Mouse (Mus musculus): ENCODE measurements around the gene Mfsd11. TPM values are rescaled to one million over a fixed set of nuclear protein-coding genes. Genes with fewer than 3 reads are reported as not detected.
"Not testable (repeated sequence)": the region's sequence is repeated elsewhere in the genome, so short reads cannot be mapped to it uniquely, and the experiment has no call there.

Gene Mfsd11
- total RNA-seq, 1 experiment from 2014 or later: 39.6 TPM

GRCm38 (mm10) chr11:116882446-116882845 lies 30.2 kb downstream of the Mfsd11 start:
- DNase-seq: no peak

GRCm38 (mm10) chr11:116884061-116884460 lies 31.8 kb downstream of the Mfsd11 start:
- DNase-seq: no peak

DNA sequence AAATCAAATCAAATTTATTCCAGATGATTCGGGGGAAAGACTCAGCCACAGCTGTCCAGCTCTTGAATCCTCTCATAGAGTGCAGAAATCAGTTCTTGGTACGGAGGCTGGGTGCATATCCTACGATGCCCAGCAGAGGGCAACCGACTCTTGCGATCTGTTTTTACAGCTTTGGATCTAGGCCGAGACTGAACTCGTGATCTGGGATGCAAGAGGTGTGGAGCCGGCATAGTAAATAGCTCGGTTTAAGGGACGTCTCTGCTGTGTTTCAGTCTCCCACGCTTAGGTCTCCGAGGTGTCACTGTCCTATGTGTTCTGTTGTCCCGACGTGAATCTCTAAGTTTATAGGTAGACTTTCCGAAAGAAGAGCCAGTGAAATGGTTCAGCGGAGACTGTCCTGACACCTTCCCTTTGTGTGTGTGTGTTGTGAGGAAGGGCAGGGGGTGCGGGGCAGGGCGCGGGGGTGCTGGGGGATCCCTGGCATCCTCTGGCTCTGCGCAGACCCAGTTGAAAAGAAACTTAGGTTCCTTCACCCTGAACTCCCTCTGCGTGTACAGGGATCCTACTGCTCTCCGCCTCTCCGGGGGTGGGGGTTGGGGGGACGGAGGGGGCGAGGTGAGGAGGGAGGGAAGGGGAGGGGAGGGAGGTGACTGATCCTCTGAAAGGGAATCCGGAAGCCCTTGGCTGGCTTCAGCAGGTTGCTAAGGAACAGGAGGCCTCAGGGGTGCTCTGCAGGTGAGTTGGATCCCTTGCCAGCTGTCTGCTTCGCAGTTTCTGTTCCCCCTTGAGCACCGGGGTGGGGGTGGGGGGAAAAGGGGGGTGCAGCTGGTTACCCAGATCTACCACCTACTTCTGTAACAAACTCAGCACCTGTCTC lies 33.3 kb downstream of the Mfsd11 start:
- peak; percentile 70 for DNase-seq

- no peak for DNase-seq
These were observed 34.9 kb downstream of the Mfsd11 start for GRCm38 (mm10) chr11:116887136-116887535.

DNA sequence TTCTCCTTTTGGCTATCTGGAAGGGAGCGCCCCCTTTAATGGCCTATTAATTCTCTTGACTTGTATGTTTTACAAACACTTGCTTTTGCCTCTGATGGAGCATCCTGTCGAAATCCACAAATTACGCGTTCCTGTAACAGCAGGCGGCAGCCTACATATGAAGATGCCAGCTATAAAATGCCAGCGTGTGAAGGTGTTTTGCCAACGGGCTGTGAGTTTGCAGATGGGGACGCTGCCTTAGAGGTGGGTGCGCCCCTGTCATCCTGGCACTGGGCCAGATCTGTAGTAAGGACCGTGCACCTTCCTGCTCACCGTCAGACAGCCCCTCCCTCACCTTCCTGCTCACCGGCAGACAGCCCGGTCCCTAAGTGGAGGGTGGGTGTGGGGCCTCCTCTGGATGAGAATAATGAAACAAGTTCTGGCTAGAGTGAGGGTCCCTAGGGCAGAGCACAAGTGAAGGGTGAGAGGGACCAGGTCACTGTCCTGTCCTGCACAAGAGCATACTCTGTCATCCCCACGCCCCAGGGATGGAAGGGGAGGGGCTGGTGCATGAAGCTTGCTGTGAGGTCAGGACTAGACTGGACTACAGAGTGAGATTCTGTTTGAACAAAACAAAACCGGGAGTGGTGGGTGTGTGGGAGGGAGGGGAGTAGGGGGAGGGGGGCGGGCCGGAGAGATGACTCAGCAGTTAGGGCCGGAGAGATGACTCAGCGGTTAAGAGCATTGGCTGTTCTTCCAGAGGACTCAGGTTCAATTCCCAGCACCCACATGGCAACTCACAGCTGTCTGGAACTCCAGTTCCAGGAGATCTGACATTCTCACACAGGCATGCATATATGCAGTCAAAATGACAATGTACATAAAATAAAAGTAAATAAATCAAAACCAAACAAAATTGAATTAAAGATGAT lies 41.5 kb downstream of the Mfsd11 start:
- DNase-seq: no peak

- DNase-seq: no peak
These were observed 43.2 kb downstream of the Mfsd11 start for GRCm38 (mm10) chr11:116895402-116895801.

DNA sequence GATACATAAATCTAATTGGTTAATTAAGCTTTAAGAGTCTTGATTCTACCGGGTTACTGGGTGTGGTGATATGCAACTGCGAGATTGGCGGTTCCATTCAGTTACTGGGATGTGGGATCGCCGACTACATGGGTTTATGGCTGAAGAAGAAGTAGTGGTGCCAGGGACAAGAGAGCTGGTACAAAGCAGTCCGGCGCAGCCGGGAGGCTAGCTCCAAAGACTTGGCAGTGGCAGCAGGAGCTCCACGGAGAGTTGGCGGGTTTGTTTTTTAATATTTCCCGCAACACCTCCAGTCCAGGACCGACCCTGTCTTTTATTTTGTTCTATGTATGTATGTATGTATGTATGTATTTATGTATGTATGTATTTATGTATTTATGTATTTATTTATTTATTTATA lies 47.0 kb downstream of the Mfsd11 start:
- DNase-seq: no peak

DNA sequence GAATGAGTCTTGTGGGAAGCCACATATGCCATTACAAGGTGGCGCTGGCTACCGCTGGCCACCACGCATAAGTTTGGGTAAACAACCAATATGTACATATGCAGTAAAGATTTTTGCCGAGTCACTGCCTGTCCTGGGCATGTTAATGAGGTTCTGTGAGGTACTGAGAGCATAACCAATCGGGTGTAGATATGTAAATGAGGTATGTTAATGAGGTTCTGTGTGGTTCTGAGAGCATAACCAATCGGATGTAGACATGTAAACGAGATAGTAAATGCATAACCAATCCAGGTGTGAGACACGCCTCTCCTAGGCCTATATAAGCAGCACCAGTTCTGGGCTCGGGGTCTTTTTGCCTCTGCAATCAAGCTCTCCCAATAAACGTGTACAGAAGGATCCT lies 50.3 kb downstream of the Mfsd11 start:
- not testable (repeated sequence) for DNase-seq

DNA sequence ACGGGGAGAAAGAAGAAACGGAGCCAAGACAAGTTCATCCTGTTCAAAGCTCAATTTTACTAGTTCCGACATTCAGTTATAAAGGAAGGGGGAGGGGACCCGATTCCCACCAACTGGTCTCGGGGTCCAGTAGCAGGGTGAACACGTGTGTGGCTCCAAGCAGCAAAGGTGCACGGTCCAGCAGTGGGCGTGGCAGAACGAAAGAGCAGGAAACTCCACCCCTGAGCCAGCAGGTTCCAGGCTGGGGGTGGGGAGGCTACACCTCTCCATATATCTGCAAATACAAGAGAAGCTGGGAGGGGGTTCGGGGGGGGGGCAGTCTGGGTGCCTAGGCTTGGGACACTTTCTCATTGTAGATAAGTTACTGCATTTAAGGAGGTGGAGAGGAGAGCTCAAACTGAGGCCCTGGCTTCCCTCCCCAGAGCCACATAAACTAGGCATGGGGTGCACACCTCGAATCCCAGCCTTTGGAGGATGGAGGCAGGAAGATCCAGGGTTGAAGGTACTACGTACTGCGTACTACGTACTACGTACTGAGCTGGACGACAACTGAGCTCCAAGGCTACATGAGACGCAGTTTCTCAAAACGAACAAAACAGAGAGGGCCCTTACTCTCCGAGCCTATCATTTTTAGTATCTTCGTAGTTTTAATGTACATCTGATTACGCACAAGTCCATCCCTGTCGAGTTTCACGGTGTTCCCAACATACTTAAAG lies 53.7 kb downstream of the Mfsd11 start:
- DNase-seq: no peak

DNA sequence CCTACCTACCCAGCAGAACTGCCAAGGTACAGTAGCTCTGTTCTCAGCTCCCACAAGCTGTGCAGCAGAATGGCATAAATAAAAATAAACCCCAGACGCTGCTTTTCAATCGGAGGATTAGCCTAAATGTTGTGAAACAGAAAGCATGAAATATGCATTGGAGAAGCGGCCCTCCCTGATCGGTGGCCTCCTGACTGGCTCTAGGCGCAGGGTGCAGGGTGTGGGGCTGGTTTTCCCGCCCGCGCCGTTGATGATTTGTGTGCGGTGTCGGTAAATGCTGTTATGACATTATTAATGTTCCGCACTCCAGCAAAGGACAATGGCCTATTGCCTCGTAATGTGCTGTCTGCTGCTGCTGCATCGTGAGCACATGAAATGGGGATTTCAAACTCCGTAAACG lies 61.3 kb downstream of the Mfsd11 start:
- DNase-seq: no peak

DNA sequence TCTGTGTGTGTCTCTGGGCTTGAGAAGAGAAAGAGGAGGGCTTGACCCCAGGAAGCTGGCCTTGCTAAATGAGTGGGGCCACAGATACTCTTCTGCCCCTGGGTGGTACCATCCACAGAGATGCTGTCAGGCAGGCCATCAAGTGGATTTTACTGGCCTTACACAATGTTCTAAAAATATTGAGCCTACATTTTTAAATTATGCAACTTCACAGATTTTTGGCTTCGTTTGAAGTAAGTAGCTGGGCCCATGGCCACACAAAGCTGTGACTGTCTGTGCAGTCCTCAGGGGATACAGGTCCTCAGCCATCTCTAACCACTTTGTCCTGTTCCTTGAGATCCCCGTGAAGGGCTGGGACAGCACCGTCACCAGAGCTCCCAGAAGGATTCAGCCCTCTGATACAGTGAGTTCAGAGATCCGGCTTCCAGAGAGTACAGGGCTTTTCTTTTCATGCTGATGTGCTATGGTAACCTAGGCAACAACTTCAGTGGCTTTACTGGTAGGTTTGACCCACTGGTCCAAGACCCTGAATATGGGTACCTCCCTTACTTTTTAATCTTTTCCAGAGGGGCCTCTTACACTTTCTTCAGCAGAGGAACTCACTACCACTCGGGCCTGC lies 62.1 kb downstream of the Mfsd11 start:
- no peak for DNase-seq

GRCm38 (mm10) chr11:116915241-116915640 lies 63.0 kb downstream of the Mfsd11 start:
- DNase-seq: no peak

DNA sequence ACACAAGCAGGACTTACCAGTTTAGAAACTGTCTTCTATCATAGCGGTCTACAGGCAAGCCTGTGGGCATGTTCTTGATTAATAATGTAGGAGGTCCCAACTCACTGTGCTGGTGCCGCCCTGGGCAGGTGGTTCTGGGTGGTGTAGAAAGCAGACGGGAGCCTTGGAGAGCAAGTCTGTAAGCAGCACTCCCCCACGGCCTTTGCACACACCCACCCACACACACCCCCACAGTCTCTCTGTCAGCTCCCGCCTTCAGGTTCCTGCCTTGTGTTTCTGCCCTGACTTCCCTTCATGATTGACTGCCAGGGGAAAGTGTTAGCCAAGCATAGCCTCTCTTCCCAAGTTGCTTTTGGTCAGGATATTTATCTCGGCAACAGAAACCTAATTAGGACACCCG lies 65.1 kb downstream of the Mfsd11 start:
- no peak for DNase-seq

DNA sequence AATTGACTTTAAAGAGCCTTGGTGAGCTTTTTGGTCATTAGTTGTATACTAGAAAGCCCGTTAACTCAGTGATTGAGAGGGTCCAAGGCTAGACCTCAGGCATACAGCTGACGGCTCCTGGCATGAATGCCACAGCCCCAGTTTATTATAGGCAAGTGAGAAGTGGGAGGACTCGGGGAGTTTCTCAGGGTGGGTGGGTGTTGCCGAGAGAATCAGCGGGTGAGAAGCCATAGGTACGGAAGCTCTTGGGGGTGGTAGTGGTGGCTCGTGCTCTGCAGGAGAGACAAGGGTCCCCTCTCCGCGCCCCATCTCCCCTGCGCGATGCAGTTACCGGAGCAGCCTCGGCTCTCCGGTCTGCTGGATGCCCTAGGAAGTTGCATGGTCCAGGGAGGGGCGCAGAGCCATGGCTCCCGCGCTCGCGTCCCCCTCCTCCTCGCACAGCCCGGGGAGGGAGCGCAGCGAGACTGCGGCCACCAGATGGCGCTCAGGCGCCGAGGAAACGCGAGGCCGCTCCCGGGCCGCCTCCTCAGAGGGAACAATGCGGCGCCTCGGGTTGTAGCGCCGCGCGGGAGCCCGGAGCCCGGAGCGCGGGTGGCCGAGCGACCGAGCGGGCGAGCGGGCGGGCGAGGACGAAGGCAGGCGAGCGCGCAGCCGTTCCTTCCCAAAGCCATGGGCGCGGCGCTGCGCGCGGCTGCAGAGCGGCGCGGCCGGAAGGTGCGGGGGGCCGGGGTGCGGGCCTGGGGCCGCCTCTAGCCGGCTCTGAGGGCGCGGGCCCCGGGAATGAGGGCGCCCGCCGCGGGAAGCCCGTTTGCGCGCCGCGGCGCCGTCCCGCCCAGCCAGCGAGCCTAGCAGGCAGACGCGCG lies 66.3 kb downstream of the Mfsd11 start, which contains the start of gene Mgat5b:
Gene Mgat5b, plus strand, starts transcription at position 541 of the 863 bp plus-strand sequence.
- DNase-seq: peak; percentile 91

DNA sequence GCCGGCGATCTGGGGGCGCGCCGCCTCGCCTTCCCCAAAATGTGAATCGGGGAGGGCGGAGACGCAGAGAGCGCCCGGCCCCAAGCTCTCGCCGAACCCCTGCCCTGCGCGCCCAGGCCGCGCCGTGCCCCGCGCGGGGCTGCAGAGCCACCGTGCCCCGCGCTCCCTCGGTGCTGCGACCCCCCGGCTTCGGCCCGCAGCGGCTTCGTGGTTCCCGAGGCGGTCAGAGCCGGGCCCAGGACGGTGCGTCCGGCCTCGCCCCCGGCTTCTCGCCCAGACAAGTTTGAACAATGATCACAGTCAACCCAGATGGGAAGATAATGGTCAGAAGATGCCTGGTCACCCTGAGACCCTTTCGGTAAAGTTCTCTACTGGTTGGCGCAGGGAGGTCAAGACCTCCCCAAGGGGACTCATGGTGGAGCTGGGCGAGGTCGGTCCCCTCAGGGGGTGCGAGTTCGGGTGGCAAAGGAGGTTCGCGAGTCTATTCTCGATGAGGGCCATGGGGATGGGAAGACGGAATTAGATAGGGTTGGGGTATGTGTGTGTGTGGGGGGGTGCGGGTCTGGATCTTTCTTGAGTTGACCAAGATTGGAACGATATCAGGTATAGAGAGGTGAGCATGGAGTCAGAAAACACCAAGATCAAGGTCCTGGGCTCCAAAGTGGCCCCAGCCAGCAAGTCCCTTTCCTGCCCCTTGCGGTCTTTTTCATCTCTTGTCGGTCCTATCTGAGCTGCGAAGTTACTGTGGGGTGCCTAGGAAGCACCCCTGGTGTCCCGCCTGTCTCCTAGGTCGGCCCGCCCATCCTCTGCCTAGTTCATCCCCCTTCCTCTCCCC lies 67.2 kb downstream of the Mfsd11 start:
- DNase-seq: no peak

DNA sequence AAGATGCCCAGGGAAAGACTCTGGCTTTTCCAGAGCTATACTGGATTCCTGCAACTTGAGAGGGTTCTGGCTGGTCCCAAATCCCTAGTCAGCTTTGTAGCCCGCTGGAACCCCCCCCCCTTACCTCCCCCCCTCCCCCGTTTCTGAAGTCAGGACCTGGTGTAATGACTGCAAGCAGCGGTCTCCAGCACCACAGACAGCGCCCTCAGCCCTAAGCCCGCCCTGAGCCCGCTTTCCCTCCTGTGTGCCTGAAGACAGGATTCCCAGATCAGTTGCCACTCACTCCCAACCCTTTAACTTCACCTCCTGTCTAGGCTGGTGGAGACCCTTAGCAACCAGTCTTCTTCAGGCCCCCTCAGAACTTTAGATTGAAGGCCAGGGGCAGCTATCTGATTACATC lies 68.5 kb downstream of the Mfsd11 start:
- DNase-seq: peak; percentile 32

DNA sequence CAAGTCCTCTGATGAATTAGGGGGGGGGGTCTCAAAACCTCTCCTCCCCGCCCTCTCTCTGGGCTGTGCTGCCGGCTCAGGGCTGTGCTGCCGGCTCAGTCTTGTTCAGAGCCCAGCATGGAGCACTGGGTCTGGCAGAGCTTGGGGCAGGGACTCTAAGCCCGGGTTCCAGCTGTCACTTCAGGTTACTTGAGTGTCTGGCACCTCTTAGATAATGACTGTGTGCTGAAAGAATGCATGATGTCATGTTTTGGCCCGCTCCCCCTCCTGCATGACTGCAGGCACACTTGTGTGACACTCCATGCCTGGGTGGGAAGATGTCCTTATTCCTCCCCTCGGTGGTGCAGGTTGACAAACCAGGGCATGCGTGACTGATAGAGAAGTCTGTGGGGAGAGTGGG lies 69.8 kb downstream of the Mfsd11 start:
- DNase-seq: no peak
